In the genomic region with DNA sequence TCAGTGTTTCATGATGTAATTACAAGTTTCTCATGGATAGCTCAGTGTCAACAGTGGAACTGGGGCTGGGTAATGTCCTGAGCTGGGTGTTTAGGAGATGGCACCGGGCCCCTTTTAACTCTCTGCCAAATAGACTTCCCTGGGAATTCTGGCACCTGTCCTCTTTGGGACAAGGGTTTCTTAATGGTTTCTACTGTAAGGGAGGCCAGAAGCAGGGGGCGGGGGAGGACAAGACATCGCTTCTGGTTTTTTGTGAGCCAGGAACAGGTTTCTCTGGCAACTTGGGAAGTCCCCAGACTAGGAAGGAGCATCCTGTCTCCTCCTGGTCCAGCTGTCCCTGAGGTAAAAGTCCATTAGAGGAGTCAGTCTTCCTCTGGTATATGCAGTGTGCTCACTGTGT, we compare ENCODE assay signal across 15 mouse cellular contexts.
"Had no signal": no experiment of that assay in that cellular context is flagged by ENCODE, and none has a peak within 500 bp of the region (broad histone marks: within the 10 kb centered on the region; RNA-seq: fewer than 3 reads in every experiment).

No protein-coding gene starts in this region.

- H3K27me3 ChIP-seq: neural tube, embryonic 15.5 days had no signal

- H3K27ac ChIP-seq: limb, embryonic 13.5 days; liver, embryonic 14.5 days; midbrain, embryonic 10.5 days; neural tube, embryonic 15.5 days had no signal

- H3K4me3 ChIP-seq: limb, embryonic 13.5 days; midbrain, embryonic 10.5 days; myocyte; neural tube, embryonic 15.5 days had no signal

- H3K36me3 ChIP-seq: neural tube, embryonic 15.5 days had no signal

- H3K4me1 ChIP-seq: neural tube, embryonic 15.5 days had no signal

- DNase-seq: kidney, postnatal 36 days; layer of hippocampus, adult 9-11 months; layer of hippocampus, postnatal 36 days; lung, adult 18-20 months; lung, postnatal 36 days; midbrain, embryonic 14.5 days; right cerebral cortex, adult 18-20 months; right cerebral cortex, postnatal 25 days; thymus, adult 18-20 months; thymus, postnatal 14 days had no signal
